Mouse (Mus musculus) liver, embryonic 14.5 days (tissue): Measurements from ENCODE around the gene Azin2. TPM values are rescaled to one million over a fixed set of nuclear protein-coding genes. Genes with fewer than 3 reads are reported as not detected.

Source experiments
- ATAC-seq: fragments of 200-750 bp; cut with Nextera tagmentation; 2 replicates; pipeline ENCODE4 v1.8.0; 2017; ENCODE audit warnings: moderate number of reproducible peaks, mild to moderate bottlenecking, moderate library complexity; ENCODE audit not compliant: insufficient read depth
- DNase-seq, 3 experiments: peaks; one replicate each; pipeline ENCODE4 v3.0.0-alpha.2; 2012 to 2013; ENCODE audit warnings: low read depth in 3 of 3, low spot score in 3 of 3
- H3K27ac ChIP-seq: fragments of 300-500 bp; sonication (generic); 2 replicates; pipeline ENCODE4 v1.5.1; 2014; ENCODE audit warnings: moderate library complexity, mild to moderate bottlenecking, control low read depth, inconsistent platforms
- H3K27me3 ChIP-seq: fragments of 300-500 bp; sonication (generic); 2 replicates; pipeline ENCODE4 v1.6.1; 2014; ENCODE audit warnings: mild to moderate bottlenecking, low read length, moderate library complexity; ENCODE audit not compliant: control insufficient read depth, insufficient read depth
- H3K36me3 ChIP-seq: fragments of 300-500 bp; sonication (generic); replicated peaks from 2 replicates; pipeline ENCODE4 v1.6.1; 2014; ENCODE audit warnings: low read depth; ENCODE audit not compliant: control insufficient read depth, insufficient read depth
- H3K4me1 ChIP-seq, 2 experiments: fragments of 200-500 bp in 1 of 2; fragments of 300-500 bp in 1 of 2; sonication (generic) in 1 of 2; replicated peaks; 2 replicates each; pipeline ENCODE4 v1.6.1; 2012 to 2014; ENCODE audit warnings: antibody characterized with exemption in 1 of 2, inconsistent platforms in 1 of 2, low read length in 1 of 2; ENCODE audit not compliant: control insufficient read depth in 2 of 2, insufficient read depth in 2 of 2
- H3K4me2 ChIP-seq: fragments of 300-500 bp; sonication (generic); 2 replicates; pipeline ENCODE4 v1.6.1; 2014; ENCODE audit warnings: low read depth, mild to moderate bottlenecking, control low read depth, moderate library complexity
- H3K4me3 ChIP-seq, 2 experiments: fragments of 200-500 bp in 1 of 2; fragments of 300-500 bp in 1 of 2; sonication (generic) in 1 of 2; 2 replicates each; pipeline ENCODE4 v1.5.1; 2012 to 2014; ENCODE audit warnings: low read depth in 2 of 2, low read length in 2 of 2, mild to moderate bottlenecking in 2 of 2, control low read depth in 1 of 2, inconsistent platforms in 1 of 2, moderate library complexity in 1 of 2; ENCODE audit not compliant: insufficient read depth in 1 of 2
- H3K9ac ChIP-seq: fragments of 300-500 bp; sonication (generic); replicated peaks from 2 replicates; pipeline ENCODE4 v1.6.1; 2014; ENCODE audit warnings: mild to moderate bottlenecking, control low read depth, moderate library complexity
- H3K9me3 ChIP-seq: fragments of 300-500 bp; sonication (generic); 2 replicates; pipeline ENCODE4 v1.6.1; 2016; ENCODE audit warnings: low read length, mixed read lengths; ENCODE audit not compliant: control insufficient read depth
- CTCF ChIP-seq: IDR thresholded peaks from 2 replicates; pipeline ENCODE4 v1.5.1; 2016; ENCODE audit warnings: antibody characterized with exemption, low read depth, control low read depth
- EP300 ChIP-seq: IDR thresholded peaks from 2 replicates; pipeline ENCODE4 v1.6.1; 2016; ENCODE audit warnings: antibody characterized with exemption, low read depth
- WGBS: fragments of 180-500 bp; shearing (Covaris S2); extraction: QIAGEN DNeasy Blood & Tissue Kit; methylation state at CpG from one replicate; pipeline ENCODE4 v1.1.7; 2014; ENCODE audit not compliant: insufficient replicate concordance; 5-methylcytosine and 5-hydroxymethylcytosine counted together
- polyA plus RNA-seq, 2 experiments: library from polyadenylated mRNA; depleted of rRNA in 1 of 2; stranded (reverse) in 1 of 2; unstranded in 1 of 2; fragments of >200 nt; fragmentation: Nextera tagmentation in 1 of 2; extraction: Ambion mirVana in 1 of 2; gene quantifications; 2 replicates each; pipeline versions ENCODE4 v1.2.1 to v1.2.3; 2012 to 2014

Azin2 gene
- polyA plus RNA-seq, 2 experiments = 0.27 to 0.47 TPM

GRCm38 (mm10) chr4:129003720-129004119 lies 41.5 kb upstream of the Azin2 start:
- no peaks in the 10 kb centered on the region for H3K27me3 ChIP-seq
- no peak overlapping the region for H3K27ac ChIP-seq
- 79% methylated on average over 8 of the region's 8 CpGs for WGBS
- H3K36me3 ChIP-seq = peaks cover 61% of the 10 kb centered on the region
- no peak overlapping the region for H3K4me2 ChIP-seq
- ATAC-seq = no peak
- H3K4me1 ChIP-seq = peaks cover 0 to 8% of the 10 kb centered on the region in 2 experiments; a peak in 1 of 4 replicates
- TF ChIP-seq EP300 (no peak), CTCF (no peak)
- H3K9me3 ChIP-seq = no peaks in the 10 kb centered on the region
- no peak overlapping the region for H3K4me3 ChIP-seq
- no peak for DNase-seq
- H3K9ac ChIP-seq = no peak overlapping the region

GRCm38 (mm10) chr4:129000786-129001185 lies 38.5 kb upstream of the Azin2 start:
- no peak overlapping the region for H3K27ac ChIP-seq
- 69% methylated on average over 3 of the region's 3 CpGs for WGBS
- no peak for ATAC-seq
- no peak overlapping the region for H3K4me3 ChIP-seq
- H3K9ac ChIP-seq = no peak overlapping the region
- no peak for TF ChIP-seq EP300
- TF ChIP-seq CTCF = no peak
- no peak overlapping the region for H3K4me2 ChIP-seq
- peaks cover 6 to 15% of the 10 kb centered on the region in 2 experiments for H3K4me1 ChIP-seq
- no peak for DNase-seq
- H3K27me3 ChIP-seq = no peaks in the 10 kb centered on the region
- H3K36me3 ChIP-seq = peaks cover 42% of the 10 kb centered on the region
- H3K9me3 ChIP-seq = no peaks in the 10 kb centered on the region

DNA sequence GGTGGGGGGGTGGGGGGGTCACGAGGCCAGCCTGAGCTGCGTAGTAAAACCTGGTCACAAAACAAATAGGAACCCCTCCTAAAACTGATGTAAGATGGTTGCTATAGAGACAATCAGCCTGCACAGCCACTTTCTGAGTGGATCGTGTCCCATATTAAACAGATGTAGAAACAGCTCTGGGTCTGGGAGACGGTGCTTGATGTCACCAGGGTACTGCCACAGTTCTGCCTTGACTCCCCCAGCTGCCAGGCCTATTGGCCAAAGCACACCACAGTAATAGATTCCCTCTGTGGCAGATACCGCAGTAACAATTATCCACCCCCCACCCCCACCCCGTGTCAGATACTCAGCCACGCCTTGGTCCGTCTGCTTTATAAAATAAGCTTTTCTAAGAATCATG lies 36.2 kb upstream of the Azin2 start:
- Histone ChIP-seq H3K9me3 (no peaks in the 10 kb centered on the region), H3K9ac (no peak overlapping the region), H3K4me2 (no peak overlapping the region), H3K27me3 (no peaks in the 10 kb centered on the region), H3K36me3 (peaks cover 34% of the 10 kb centered on the region), H3K4me1 (peaks cover 22 to 30% of the 10 kb centered on the region in 2 experiments), H3K27ac (no peak overlapping the region), H3K4me3 (no peak overlapping the region)
- TF ChIP-seq CTCF (no peak), EP300 (no peak)
- WGBS = 59% methylated on average over 8 of the region's 8 CpGs
- no peak for ATAC-seq
- DNase-seq = no peak

GRCm38 (mm10) chr4:128997258-128997657 lies 35.0 kb upstream of the Azin2 start:
- H3K9ac ChIP-seq = no peak overlapping the region
- H3K36me3 ChIP-seq = peaks cover 29% of the 10 kb centered on the region
- ATAC-seq (no peak), DNase-seq (peak in 1 of 3 experiments; percentile 39)
- H3K27me3 ChIP-seq = no peaks in the 10 kb centered on the region
- no peak overlapping the region for H3K27ac ChIP-seq
- 43% methylated on average over 8 of the region's 8 CpGs for WGBS
- TF ChIP-seq EP300 (no peak), CTCF (0 out of 2 replicates have a peak, but pooled peaks have one; percentile 14)
- H3K4me3 ChIP-seq = no peak overlapping the region
- peaks cover 27 to 36% of the 10 kb centered on the region in 2 experiments for H3K4me1 ChIP-seq
- H3K9me3 ChIP-seq = no peaks in the 10 kb centered on the region
- no peak overlapping the region for H3K4me2 ChIP-seq

GRCm38 (mm10) chr4:128995238-128995637 lies 33.0 kb upstream of the Azin2 start:
- Histone ChIP-seq H3K4me3 (peak overlapping the region in 1 of 2 experiments; percentile 93; a peak in 1 of 4 replicates), H3K9me3 (no peaks in the 10 kb centered on the region), H3K9ac (no peak overlapping the region), H3K4me2 (peak overlapping the region; percentile 92), H3K36me3 (peaks cover 12% of the 10 kb centered on the region), H3K4me1 (peaks cover 27 to 30% of the 10 kb centered on the region in 2 experiments), H3K27ac (no peak overlapping the region), H3K27me3 (no peaks in the 10 kb centered on the region)
- TF ChIP-seq CTCF (no peak), EP300 (no peak)
- DNase-seq = no peak
- WGBS = 33% methylated on average over 7 of the region's 7 CpGs
- no peak for ATAC-seq
